Mouse (Mus musculus) urinary bladder, adult 2 months (tissue): ENCODE measurements around the gene Wdr59. TPM values are rescaled to one million over a fixed set of nuclear protein-coding genes. Genes with fewer than 3 reads are reported as not detected.

ENCODE experiments used
- DNase-seq: peaks from one replicate; pipeline ENCODE4 v3.0.0; 2022; ENCODE audit warnings: low spot score
- polyA plus RNA-seq: library from polyadenylated mRNA; depleted of rRNA; stranded (reverse); fragments of >200 nt; gene quantifications from 2 replicates; pipeline ENCODE4 v1.2.3, GENCODE M21; 2012; rRNA removed

The Wdr59 gene
- polyA plus RNA-seq: 6.9 and 7.0 TPM in 2 replicates

DNA sequence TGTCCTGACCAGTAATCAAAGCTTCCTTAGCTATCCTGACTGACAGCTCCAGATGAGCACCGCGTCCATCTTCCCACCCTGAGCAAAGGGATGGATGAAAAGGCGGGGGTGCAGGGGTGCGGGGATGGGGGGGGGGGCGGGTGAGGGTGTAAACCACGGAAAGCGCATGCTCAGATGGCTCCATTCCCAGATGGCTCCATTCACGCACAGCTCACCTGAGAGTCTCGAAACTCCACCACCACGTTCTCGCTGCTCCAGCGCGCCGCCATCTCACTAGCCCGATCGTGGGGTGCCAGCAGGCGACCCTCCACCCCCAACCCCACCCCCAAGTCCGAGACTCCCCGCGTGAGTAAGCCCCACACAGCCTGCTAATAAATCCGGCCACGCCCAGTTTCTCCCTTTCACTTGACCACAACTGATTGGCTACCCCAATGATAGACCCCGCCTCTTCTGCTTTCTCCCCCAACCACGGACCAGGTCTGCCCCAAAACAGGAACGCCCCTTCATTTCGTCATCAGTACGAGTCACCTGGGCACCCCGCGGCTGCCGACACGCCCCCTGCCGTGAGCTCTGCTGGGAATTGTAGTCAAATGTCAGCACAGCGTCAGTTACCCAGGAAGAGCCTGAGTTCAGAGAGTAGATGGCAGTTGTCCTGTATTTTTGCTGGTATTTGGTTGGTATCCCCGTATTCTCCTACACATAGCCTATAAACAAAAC is at the start of gene Wdr59:
TSS of gene Wdr59 (minus strand) at position 380 of the 717 bp plus-strand sequence.
- DNase-seq: peak; percentile 74

DNA sequence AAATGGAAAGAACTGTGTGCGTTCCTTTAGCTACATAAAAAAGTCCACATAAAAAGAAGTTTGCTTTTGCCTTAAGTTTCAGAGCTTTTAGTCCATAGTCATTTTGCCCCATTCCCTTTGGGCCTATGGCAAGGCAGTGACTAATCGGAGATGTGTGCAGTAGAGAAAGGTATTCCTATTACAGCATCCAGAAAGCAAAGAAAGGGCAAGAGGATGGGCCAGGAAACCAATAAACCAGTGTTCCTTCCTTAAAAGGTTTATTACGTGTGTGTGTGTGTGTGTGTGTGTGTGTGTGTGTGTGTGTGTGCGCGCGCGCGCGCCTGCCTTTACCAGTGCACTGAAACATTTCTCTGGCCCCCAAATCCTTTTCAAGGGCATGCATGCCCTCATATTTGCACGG is 49.8 kb upstream of the Wdr59 start:
- DNase-seq: no peak

DNA sequence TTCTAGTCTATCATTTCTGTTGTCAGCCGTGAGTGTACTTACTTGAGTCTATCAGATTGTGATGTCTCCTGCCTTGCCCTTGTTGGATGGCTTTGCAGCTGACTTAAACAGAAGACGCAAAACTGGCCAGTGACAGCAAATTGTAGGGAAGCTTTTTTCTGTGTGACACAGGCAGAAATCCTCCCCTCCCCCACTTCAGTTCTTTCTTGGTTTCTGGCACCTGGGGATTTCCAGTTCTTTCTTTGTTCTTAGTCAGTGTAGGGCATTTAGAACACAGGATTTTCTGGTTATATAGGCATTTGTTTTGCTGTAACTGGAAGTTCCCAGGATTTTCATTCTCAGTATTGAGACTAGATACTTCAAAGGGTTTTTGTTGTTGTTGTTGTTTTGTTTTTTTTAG is 48.5 kb upstream of the Wdr59 start:
- no peak for DNase-seq

- DNase-seq: no peak
These were observed 48.0 kb upstream of the Wdr59 start for GRCm38 (mm10) chr8:111569926-111570325.

DNA sequence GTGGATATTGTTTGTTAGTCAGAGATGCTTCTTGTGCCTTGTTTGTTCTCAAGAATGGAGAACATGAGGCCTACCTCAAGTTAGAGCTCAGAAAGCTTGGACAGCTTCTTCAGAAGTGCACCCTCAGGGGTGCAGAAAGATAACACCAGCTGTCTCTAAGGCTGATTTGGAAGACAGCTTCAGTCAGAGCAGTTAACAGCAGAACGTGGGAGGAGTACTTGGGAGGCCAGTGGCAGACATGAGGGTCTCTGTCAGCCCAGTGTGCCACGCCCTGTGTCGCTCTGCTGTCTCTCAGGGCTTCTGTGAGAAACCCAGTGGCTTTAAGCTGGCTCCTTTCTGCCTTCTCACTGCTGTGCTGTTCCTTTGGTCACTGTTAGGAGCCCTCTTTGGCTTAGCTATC is 46.1 kb upstream of the Wdr59 start:
- DNase-seq: no peak

GRCm38 (mm10) chr8:111567571-111567970 is 45.7 kb upstream of the Wdr59 start:
- no peak for DNase-seq

- DNase-seq: no peak
These were observed 44.4 kb upstream of the Wdr59 start for GRCm38 (mm10) chr8:111566326-111566725.

- DNase-seq: no peak
These were observed 43.9 kb upstream of the Wdr59 start for GRCm38 (mm10) chr8:111565784-111566191.

- no peak for DNase-seq
These were observed 42.2 kb upstream of the Wdr59 start for GRCm38 (mm10) chr8:111564093-111564492.

DNA sequence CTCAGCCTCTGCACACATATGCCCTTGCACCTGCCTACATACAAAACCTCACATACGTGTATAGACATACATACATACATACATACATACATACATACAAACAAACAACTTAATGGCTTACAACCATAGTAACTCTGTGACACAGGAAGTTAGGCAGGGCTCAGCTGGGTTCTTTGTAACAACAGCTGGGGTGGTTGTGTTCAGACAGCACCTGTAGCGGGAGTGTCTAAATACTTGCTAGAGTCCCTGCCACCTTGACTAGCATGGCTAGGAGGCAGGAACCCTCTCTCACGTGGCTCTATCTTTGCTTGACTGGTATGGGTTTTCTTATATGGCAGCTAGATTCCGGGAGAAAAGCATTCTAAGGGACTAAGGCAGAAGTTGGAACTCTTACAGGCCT is 41.8 kb upstream of the Wdr59 start:
- DNase-seq: no peak

DNA sequence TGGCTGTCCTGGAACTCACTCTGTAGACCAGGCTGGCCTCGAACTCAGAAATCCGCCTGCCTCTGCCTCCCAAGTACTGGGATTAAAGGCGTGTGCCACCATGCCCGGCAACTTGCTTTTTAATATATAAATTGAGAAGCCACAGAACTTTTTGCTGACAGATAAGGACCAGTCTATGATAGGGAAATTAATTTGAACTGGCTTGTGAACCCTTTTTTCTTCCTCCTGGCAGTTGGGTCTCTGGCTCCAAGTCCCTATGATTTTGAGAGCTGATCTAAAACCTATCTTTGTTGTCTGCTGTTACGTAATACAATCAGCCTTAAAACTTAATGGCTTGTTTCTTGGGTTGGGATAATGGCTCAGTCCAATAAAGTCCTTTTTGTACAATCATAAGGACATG is 41.2 kb upstream of the Wdr59 start:
- no peak for DNase-seq

DNA sequence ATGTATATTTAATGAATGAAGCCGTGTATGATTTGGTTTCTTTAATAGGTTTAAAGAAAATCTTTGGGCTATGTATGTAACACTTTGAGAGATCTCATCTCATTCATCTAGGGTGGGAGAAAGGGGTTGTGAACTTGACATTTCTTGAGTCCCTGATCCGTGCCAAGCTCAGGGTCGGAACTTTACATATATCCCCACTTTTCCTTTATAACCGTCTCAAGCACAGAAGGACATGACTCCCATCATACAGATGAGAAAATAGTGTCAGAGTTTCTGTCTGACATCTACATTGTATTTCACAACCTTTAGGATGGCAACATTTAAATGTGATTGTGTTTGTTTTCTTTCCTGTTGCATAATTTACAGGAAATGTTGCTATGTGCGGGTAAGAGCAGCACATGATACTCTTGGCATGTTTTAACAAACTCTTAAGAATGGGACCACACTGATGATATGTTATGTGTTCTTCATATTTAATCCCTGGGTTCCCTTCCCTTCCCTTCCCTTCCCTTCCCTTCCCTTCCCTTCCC is 40.4 kb upstream of the Wdr59 start:
- no peak for DNase-seq

GRCm38 (mm10) chr8:111561824-111562223 is 39.9 kb upstream of the Wdr59 start:
- no peak for DNase-seq

- DNase-seq: no peak
These were observed 29.7 kb upstream of the Wdr59 start for GRCm38 (mm10) chr8:111551511-111552130.

- DNase-seq: no peak
These were observed 28.3 kb upstream of the Wdr59 start for GRCm38 (mm10) chr8:111550002-111550870.

- no peak for DNase-seq
These were observed 26.3 kb upstream of the Wdr59 start for GRCm38 (mm10) chr8:111548201-111548600.

GRCm38 (mm10) chr8:111547144-111547543 is 25.3 kb upstream of the Wdr59 start:
- no peak for DNase-seq

- DNase-seq: no peak
These were observed 23.7 kb upstream of the Wdr59 start for GRCm38 (mm10) chr8:111545406-111546156.

DNA sequence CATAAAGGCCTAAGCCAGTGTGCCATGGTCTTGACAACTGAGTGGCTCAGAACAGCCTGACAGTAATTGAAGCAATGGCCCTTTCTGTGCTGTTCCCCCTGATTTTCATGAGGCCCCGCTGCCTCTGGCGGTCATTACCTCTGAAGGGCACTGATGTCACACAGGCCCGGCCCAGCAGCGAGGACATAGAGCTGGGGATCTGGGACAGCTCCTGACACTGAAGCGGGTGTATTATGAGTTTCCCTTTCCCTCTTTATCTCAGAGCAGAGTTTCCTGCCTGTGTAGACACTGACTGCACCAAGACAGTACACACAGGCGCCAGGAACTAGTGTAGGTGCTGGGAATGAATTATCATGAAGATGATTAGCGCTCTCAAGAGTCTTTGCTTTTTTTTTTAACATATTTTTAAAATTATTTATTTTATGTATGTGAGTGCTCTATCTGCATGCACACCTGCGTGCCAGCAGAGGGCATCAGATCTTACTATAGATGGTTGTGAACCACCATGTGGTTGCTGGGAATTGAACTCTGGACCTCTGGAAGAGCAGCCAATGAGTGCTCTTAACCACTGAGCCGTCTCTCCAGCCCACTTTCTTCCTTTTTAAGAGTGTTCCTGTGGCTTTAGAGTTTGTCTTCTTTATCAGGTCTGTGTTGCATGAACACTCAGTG is 22.0 kb upstream of the Wdr59 start:
- no peak for DNase-seq

- no peak for DNase-seq
These were observed 17.7 kb upstream of the Wdr59 start for GRCm38 (mm10) chr8:111539422-111540076.
